Mouse (Mus musculus) heart, adult 2 months (tissue): ENCODE measurements around the gene Rcan1. TPM values are rescaled to one million over a fixed set of nuclear protein-coding genes. Genes with fewer than 3 reads are reported as not detected.

Source experiments
- DNase-seq, 2 experiments: peaks; one replicate each; pipeline ENCODE4 v3.0.0; 2021
- H3K27ac ChIP-seq: fragments of 200-600 bp; 2 replicates; pipeline ENCODE4 v1.8.1; 2022
- H3K27me3 ChIP-seq: fragments of 200-500 bp; 2 replicates; pipeline ENCODE4 v1.6.1; 2012; ENCODE audit warnings: mild to moderate bottlenecking, low read length, inconsistent platforms, mixed read lengths; ENCODE audit not compliant: control insufficient read depth, insufficient read depth
- H3K36me3 ChIP-seq: fragments of 200-500 bp; 2 replicates; pipeline ENCODE4 v1.6.1; 2012; ENCODE audit warnings: low read length, inconsistent platforms; ENCODE audit not compliant: control insufficient read depth, insufficient read depth
- H3K4me1 ChIP-seq: fragments of 200-500 bp; 2 replicates; pipeline ENCODE4 v1.6.1; 2011; ENCODE audit warnings: low read length; ENCODE audit not compliant: control insufficient read depth, insufficient read depth
- H3K4me3 ChIP-seq: fragments of 200-600 bp; 2 replicates; pipeline ENCODE4 v1.8.1; 2022
- H3K79me2 ChIP-seq: fragments of 200-500 bp; replicated peaks from 2 replicates; pipeline ENCODE4 v1.6.1; 2012; ENCODE audit warnings: mild to moderate bottlenecking, inconsistent platforms, low read length, moderate library complexity, mixed read lengths; ENCODE audit not compliant: control insufficient read depth, insufficient read depth
- H3K9ac ChIP-seq: fragments of 200-500 bp; 2 replicates; pipeline ENCODE4 v1.6.1; 2012; ENCODE audit warnings: low read depth, mild to moderate bottlenecking, control low read depth, inconsistent platforms, low read length, mixed read lengths
- CTCF ChIP-seq: fragments of 200-600 bp; IDR thresholded peaks from 2 replicates; pipeline ENCODE4 v1.8.1; 2022; ENCODE audit warnings: antibody characterized with exemption, mild to moderate bottlenecking, moderate library complexity
- EP300 ChIP-seq: fragments of 200-500 bp; IDR thresholded peaks from 2 replicates; pipeline ENCODE4 v1.6.1; 2011; ENCODE audit warnings: low read depth, low read length, control low read depth; ENCODE audit not compliant: insufficient read depth
- POLR2A ChIP-seq: fragments of 200-500 bp; IDR thresholded peaks from 2 replicates; pipeline ENCODE4 v1.6.1; 2011; ENCODE audit warnings: mild to moderate bottlenecking, low read depth, low read length, control low read depth; ENCODE audit not compliant: insufficient read depth
- WGBS: fragments of 180-500 bp; shearing (Covaris S2); methylation state at CpG from one replicate; pipeline ENCODE4 v1.1.7; 2018; 5-methylcytosine and 5-hydroxymethylcytosine counted together
- intact Hi-C: fragments of 180-260 bp; cut with DNase I; formaldehyde crosslinking; loops from one replicate; pipeline ENCODE4 v1.15.1; 2025
- polyA plus RNA-seq: library from polyadenylated mRNA; depleted of rRNA; stranded (reverse); fragments of >200 nt; gene quantifications from 2 replicates; pipeline ENCODE4 v1.2.3, GENCODE M21; 2012
- total RNA-seq, 2 experiments: library from RNA; stranded (reverse); gene quantifications; 2 replicates each; pipeline ENCODE4 v1.2.3; 2021

The Rcan1 gene
- total and polyA plus RNA-seq, 3 experiments = 40.7 to 112 (median 63.0) TPM

DNA sequence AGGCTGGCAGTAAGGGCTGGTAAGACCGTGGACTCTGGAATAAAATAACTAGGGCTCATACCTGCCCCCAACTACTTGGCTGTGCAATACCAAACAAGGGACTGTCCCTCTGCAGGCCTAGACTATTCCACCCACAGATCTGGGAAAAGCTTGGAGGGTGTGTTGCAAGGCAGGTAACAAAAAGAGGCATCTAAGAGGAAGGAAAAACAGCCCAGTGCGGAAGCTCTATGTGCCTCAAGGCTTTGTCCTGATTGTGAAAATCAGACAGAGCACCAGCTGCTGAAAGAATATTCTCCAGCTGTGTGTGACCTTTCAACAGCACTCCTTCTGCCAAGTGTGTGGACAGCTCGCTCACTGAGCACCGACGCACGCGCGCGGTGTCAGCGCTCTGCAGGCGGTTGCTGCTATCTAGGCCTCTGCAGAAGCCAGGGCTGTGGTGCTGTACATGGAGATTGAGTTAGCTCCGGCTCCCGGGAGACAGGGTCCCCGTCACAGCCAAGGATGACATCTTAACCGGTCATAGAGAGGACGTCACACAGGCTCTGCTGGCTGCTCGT, 19.1 kb downstream of the Rcan1 start:
- Histone ChIP-seq H3K36me3 (no peaks in the 10 kb centered on the region), H3K27ac (no peak overlapping the region), H3K9ac (no peak overlapping the region), H3K27me3 (no peaks in the 10 kb centered on the region), H3K4me3 (no peak overlapping the region), H3K4me1 (peaks cover 2% of the 10 kb centered on the region; the same call in 1 of the 2 replicates), H3K79me2 (peaks cover 1% of the 10 kb centered on the region)
- intact Hi-C loops = no loop called here
- WGBS = 33% methylated on average over 17 of the region's 17 CpGs
- peak; percentile 63 to 76 for DNase-seq
- no peak for TF ChIP-seq CTCF
- TF ChIP-seq EP300 = peak; percentile 49; the same call in 1 of the 2 replicates

DNA sequence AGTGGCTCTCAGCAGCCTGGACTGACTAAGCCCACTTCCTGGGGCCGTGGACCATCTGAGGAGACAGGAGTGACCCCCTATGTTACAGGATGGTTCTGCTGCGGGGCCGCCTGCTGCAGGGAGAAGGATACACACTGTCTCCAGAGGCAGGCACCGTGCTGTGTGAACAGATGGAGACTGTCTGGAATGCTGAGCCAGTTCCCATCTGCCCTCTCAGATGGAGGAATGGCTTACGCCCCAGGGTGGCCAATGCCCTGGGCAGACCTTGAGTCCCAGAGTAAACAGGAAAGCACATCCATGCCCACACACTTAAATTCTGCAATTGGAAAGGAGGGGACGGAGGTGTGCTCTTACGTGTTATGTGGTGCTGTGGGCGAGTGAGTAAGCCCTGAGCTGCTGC, 20.3 kb downstream of the Rcan1 start:
- no peaks in the 10 kb centered on the region for H3K27me3 ChIP-seq
- no peak for DNase-seq
- TF ChIP-seq CTCF = no peak
- TF ChIP-seq POLR2A = no peak
- no peak for TF ChIP-seq EP300
- H3K9ac ChIP-seq = no peak overlapping the region
- H3K36me3 ChIP-seq = no peaks in the 10 kb centered on the region
- no peak overlapping the region for H3K4me3 ChIP-seq
- WGBS = 92% methylated on average over 8 of the region's 8 CpGs
- H3K27ac ChIP-seq = no peak overlapping the region
- peaks cover 2% of the 10 kb centered on the region; the same call in 1 of the 2 replicates for H3K4me1 ChIP-seq
- intact Hi-C loops = no loop called here
- H3K79me2 ChIP-seq = peaks cover 1% of the 10 kb centered on the region; the same call in 1 of the 2 replicates

- intact Hi-C loops = no loop called here
Measured at GRCm38 (mm10) chr16:92449080-92449479, 21.6 kb downstream of the Rcan1 start.

DNA sequence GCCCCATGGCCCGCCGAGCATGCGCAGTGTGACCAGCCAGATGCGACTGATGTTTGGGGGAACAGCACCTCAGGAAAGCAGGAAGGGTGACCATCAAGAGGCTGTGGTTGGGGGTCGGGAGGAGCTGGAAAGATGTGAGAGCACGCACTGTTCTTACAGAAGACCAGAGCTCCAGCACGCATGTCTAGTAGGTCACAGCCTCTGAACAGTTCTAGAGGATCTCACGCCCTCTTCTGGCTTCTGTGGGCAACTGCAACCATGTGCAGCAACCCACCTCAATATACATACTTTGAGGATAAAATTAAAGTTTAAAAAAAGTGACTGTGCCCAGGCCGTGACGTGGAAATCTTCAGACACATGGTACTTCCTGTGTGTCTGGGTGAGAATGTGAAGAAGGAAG, 25.3 kb downstream of the Rcan1 start:
- H3K27me3 ChIP-seq = no peaks in the 10 kb centered on the region
- H3K79me2 ChIP-seq = no peaks in the 10 kb centered on the region
- H3K9ac ChIP-seq = no peak overlapping the region
- no peak for DNase-seq
- H3K27ac ChIP-seq = no peak overlapping the region
- H3K4me3 ChIP-seq = no peak overlapping the region
- WGBS = 62% methylated on average over 10 of the region's 10 CpGs
- H3K4me1 ChIP-seq = peaks cover 16% of the 10 kb centered on the region
- intact Hi-C loops = loop anchor here (1.0 to 2.0 kb wide), 2 partner anchors 47 to 60 kb away; no protein-coding TSS in a partner anchor
- no peaks in the 10 kb centered on the region for H3K36me3 ChIP-seq
- peak; percentile 81 for TF ChIP-seq CTCF
- TF ChIP-seq POLR2A = no peak

More at GRCm38 (mm10) chr16:92449080-92449479, 21.6 kb downstream of the Rcan1 start:
- Histone ChIP-seq H3K9ac (no peak overlapping the region), H3K4me1 (peaks cover 3% of the 10 kb centered on the region), H3K79me2 (no peaks in the 10 kb centered on the region), H3K36me3 (no peaks in the 10 kb centered on the region), H3K27ac (no peak overlapping the region), H3K27me3 (no peaks in the 10 kb centered on the region), H3K4me3 (no peak overlapping the region)
- DNase-seq = no peak
- TF ChIP-seq EP300 = no peak
- TF ChIP-seq POLR2A = no peak
- TF ChIP-seq CTCF = no peak
- WGBS = 95% methylated on average over 14 of the region's 14 CpGs

- H3K4me3 ChIP-seq = no peak overlapping the region
- H3K27ac ChIP-seq = peak overlapping the region; percentile 68
- 8% methylated on average over 13 of the region's 13 CpGs for WGBS
- TF ChIP-seq EP300 (peak; percentile 94), POLR2A (no peak), CTCF (peak; percentile 34)
- H3K4me1 ChIP-seq = peaks cover 16% of the 10 kb centered on the region
- H3K36me3 ChIP-seq = no peaks in the 10 kb centered on the region
- no peaks in the 10 kb centered on the region for H3K27me3 ChIP-seq
- intact Hi-C loops = loop anchor here (2.0 kb wide), 1 partner anchor 45 kb away; no protein-coding TSS in a partner anchor
- no peaks in the 10 kb centered on the region for H3K79me2 ChIP-seq
- peak; percentile 68 to 82 for DNase-seq
- no peak overlapping the region for H3K9ac ChIP-seq
Measured at GRCm38 (mm10) chr16:92443644-92444113, 27.0 kb downstream of the Rcan1 start.

GRCm38 (mm10) chr16:92442946-92443345, 27.7 kb downstream of the Rcan1 start:
- Histone ChIP-seq H3K27me3 (no peaks in the 10 kb centered on the region), H3K79me2 (no peaks in the 10 kb centered on the region), H3K4me1 (peaks cover 16% of the 10 kb centered on the region), H3K36me3 (no peaks in the 10 kb centered on the region), H3K27ac (peak overlapping the region; percentile 68; the same call in 1 of the 2 replicates), H3K4me3 (no peak overlapping the region), H3K9ac (no peak overlapping the region)
- intact Hi-C loops = no loop called here
- WGBS = 82% methylated on average over 4 of the region's 4 CpGs
- DNase-seq = no peak
- no peak for TF ChIP-seq EP300
- TF ChIP-seq POLR2A = no peak
- no peak for TF ChIP-seq CTCF
